Mouse (Mus musculus) inflammation-experienced regulatory T-cells, adult 6 months (primary cell): Measurements from ENCODE around the gene Dio3. TPM values are rescaled to one million over a fixed set of nuclear protein-coding genes. Genes with fewer than 3 reads are reported as not detected.

Experiments used
- polyA plus RNA-seq, 3 experiments: library from polyadenylated mRNA; unstranded; fragments of 100-300 nt; shearing (Covaris generic); gene quantifications; one replicate each; pipeline ENCODE4 v1.2.1; 2017

Gene Dio3
- polyA plus RNA-seq, 3 experiments from 2014 or later: not detected

Other genes with a start within 250 kb of the Dio3 start
- gene Ppp2r5c, start 168.1 kb downstream of the Dio3 start, polyA plus RNA-seq: 100 to 1,000 TPM; 506 to 623 (median 523) TPM